Mouse (Mus musculus) left cerebral cortex, postnatal 10 days (tissue): ENCODE results near the gene Vipr2. TPM values are rescaled to one million over a fixed set of nuclear protein-coding genes. Genes with fewer than 3 reads are reported as not detected.

ENCODE experiments used
- DNase-seq, 2 experiments: peaks; one replicate each; pipeline ENCODE4 v3.0.0; 2021 to 2022; ENCODE audit warnings: low spot score in 2 of 2, mixed read lengths in 1 of 2; ENCODE audit errors: extremely low spot score in 1 of 2
- intact Hi-C: fragments of 180-260 bp; cut with DNase I; formaldehyde crosslinking; loops from one replicate; pipeline ENCODE4 v1.15.1; 2025
- total RNA-seq, 2 experiments: library from RNA; stranded (reverse); gene quantifications; 2 replicates each; pipeline ENCODE4 v1.2.3; 2021

The Vipr2 gene
- total RNA-seq, 2 experiments from 2014 or later: 2.0 to 2.3 TPM

- intact Hi-C loops: no loop called here
- no peak for DNase-seq
Measured at GRCm38 (mm10) chr12:116089836-116090235, 12.3 kb downstream of the Vipr2 start.

GRCm38 (mm10) chr12:116094765-116095555 is 17.4 kb downstream of the Vipr2 start:
- DNase-seq: no peak
- intact Hi-C loops: no loop called here

DNA sequence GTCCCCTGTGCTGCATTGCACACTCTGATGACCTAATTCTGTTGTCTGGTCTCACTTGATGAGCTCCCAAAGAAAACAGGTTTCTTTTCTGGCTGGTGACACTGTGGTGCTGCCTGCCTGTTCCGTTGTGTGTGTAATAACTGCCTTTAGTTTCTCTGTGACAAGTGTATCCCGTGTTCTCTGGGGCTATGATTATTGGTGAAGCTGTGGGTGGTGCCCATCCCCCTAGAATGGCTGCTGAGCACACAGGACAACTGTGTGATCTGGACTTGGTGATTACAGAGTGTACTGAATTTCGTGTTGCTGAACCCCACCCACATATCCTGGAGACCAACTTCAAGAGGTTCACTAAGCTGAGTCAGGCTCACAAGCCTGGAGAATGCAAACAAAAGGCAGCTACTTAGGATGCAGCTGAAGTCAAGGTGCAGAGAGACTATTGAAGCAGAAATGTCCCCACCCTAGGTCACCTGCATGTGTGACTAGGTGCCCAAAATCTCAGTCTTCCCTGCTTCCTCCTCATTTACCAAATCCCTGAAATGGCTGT is 18.9 kb downstream of the Vipr2 start:
- DNase-seq: no peak
- intact Hi-C loops: no loop called here

- intact Hi-C loops: no loop called here
- DNase-seq: no peak
Measured at GRCm38 (mm10) chr12:116097166-116097565, 19.6 kb downstream of the Vipr2 start.

GRCm38 (mm10) chr12:116101945-116102344 is 24.4 kb downstream of the Vipr2 start:
- no peak for DNase-seq
- intact Hi-C loops: no loop called here

GRCm38 (mm10) chr12:116109451-116110353 is 32.2 kb downstream of the Vipr2 start:
- intact Hi-C loops: no loop called here

DNA sequence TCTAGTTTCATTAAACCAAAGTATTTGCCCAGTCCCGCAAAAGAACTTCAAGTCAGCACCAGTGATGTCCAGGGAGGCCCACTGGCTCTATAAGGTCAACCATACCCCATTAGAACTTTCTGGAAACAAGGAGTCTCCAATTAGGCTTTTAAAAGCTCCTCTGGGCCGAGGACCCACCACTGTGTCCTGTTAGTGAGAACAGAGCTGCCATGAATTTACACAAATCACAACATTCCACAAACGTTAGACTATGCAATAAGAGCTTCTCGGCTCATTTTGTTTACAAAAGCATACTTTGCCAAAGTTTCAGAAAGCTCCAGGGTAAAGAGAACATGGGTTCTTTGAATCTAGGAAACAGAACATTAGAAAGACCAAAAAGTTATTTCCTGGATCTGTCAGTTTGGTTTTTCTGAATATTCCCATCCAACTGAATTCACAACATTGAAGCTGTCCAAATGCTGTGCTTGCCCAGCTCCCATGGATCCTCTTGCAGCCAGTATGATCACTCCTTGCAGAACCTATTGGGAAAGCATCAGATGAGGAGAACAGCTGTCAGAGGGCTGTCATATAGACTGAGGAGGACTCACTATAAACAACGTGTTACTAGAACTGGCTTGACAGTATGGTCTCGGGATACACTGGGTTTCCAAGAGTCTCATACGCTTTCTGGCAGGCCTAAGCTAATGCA is 33.6 kb downstream of the Vipr2 start:
- intact Hi-C loops: no loop called here
- DNase-seq: no peak

More at GRCm38 (mm10) chr12:116109451-116110353, 32.2 kb downstream of the Vipr2 start:
- peak in 1 of 2 experiments; percentile 22 for DNase-seq

- intact Hi-C loops: no loop called here
- no peak for DNase-seq
Measured at GRCm38 (mm10) chr12:116115781-116116180, 38.3 kb downstream of the Vipr2 start.

- no peak for DNase-seq
- intact Hi-C loops: no loop called here
Measured at GRCm38 (mm10) chr12:116116455-116116854, 38.9 kb downstream of the Vipr2 start.

DNA sequence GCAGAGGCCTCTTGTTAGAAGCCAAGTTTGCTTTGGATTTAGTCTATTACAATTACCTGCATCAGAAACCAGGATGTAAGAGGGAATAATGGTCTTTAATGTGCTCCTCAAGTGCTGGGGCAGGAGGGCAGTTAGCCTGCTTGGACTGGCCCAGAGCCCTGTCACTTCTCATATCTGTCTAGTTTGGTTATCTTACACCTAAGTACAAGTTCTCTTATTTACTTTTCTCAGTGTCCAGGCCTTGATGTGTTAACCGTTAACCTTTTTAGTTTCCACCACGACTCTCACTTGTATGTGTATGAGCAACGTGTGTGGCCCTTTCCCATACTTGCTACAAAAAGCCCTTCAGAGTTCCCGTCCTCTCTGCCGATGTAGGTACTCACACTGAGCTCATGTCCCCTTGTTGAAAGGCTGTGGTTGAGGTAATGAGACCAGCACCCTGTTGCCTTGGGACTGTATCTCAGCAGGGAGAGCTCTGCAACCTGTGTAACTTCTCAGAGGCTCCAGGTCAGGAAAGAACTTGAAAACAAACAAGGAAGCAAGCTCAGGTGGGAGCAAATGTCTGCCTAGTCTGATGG is 39.9 kb downstream of the Vipr2 start:
- no peak for DNase-seq
- intact Hi-C loops: no loop called here

GRCm38 (mm10) chr12:116119001-116119400 is 41.5 kb downstream of the Vipr2 start:
- no peak for DNase-seq
- intact Hi-C loops: no loop called here

DNA sequence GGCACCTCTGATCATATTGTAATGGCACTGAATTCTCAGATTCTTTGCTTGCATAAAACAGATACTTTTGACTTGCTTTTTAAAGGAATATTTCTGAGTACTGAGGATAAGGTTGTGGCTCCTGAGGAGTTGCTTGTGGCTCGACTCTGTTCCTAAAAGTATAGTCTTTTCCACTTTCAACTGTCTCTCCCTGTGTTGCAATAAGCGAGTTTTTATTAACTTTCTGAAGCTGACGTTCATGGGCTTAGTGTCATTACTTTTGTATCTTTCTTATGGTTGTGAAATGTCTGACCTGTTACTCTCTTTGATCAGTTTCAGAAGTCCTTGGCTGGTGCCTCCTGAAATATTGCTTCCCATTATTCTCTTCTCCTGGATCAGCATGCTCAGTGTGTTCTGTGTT is 46.3 kb downstream of the Vipr2 start:
- no peak for DNase-seq
- intact Hi-C loops: no loop called here

DNA sequence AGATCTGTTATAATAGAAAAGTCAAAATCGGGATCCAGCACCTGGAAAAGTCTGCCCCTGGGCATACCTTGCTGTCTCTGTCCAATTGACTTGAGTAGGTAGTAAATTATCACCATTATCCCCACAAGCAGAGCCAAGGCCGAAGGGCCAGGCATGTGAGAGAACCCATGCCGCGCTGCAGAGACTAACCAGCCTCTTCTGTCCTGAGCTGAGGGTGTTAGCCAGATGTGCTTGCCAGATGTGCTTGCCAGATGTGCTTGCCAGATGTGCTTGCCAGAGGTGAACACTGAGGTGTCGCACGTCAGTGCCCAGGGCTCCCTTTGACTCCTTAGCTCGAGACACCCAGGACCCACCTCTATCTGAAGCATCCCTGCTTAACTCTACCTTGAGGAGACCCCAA is 53.4 kb downstream of the Vipr2 start:
- intact Hi-C loops: no loop called here
- no peak for DNase-seq

- no peak for DNase-seq
- intact Hi-C loops: no loop called here
Measured at GRCm38 (mm10) chr12:116132909-116133308, 55.4 kb downstream of the Vipr2 start.

DNA sequence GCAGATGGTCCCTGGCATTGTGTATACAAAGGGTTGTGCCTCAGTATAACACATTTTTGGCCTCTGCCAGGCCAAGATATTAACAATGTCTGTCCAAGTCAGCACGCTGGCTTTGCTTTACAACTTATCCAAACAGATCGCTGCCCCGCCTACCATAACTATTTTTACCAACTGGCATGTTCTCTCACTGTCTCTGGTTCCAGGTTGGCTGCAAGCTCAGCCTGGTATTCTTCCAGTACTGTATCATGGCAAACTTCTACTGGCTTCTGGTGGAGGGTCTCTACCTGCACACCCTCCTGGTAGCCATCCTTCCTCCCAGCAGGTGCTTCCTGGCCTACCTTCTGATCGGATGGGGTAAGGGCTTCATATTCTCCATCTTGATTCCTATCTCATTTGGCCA is 58.4 kb downstream of the Vipr2 start:
- intact Hi-C loops: no loop called here
- DNase-seq: no peak

DNA sequence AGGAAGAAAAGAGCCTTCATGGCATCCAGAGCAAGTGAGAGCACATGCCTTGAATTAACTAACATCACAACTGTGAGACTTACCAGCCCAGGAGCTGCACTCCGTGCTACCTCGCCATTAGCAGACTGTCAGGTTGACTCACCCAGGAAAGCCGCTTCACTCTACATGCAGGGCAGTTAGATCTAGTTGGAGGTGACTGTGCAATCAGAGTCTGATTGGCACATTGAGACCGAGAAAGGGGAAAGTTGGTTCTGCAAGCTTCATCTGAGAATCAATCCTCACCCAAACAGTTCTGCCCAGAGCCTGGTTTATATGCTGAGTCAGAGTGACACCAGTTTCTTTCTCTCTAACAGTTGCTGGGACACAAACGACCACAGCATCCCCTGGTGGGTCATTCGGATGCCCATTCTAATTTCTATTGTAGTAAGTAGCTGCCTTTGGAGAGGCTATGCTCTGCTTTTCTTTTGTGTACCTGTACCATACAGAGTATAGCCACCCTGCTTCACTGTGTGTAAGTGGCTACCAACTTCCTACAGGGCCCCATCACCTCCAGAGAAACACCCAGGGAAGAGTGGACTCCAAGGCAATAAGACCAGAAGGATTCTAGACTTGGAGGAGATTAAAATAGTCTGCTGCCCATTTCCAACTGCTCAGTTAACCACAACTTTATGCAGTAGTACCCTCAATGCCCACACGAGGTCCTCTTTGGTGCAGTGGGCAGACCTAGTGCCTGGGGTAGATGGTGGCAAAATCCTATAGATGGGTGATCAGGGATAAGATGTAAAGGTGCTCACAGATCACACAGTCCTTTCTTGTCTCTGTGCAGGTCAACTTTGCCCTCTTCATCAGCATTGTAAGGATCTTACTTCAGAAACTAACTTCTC is 61.0 kb downstream of the Vipr2 start:
- DNase-seq: no peak
- intact Hi-C loops: no loop called here

GRCm38 (mm10) chr12:116140605-116141004 is 63.1 kb downstream of the Vipr2 start:
- intact Hi-C loops: loop anchor here (5.0 kb wide), 1 partner anchor 62 kb away; no protein-coding TSS in a partner anchor
- DNase-seq: no peak

GRCm38 (mm10) chr12:116141816-116142215 is 64.3 kb downstream of the Vipr2 start:
- no peak for DNase-seq
- intact Hi-C loops: loop anchor here (5.0 kb wide), 1 partner anchor 60 kb away; no protein-coding TSS in a partner anchor
